Mouse (Mus musculus): ENCODE results near the gene Nsun4. TPM values are rescaled to one million over a fixed set of nuclear protein-coding genes. Genes with fewer than 3 reads are reported as not detected.

Gene Nsun4
- polyA plus RNA-seq, 1 experiment from 2014 or later, result 25.9 TPM

DNA sequence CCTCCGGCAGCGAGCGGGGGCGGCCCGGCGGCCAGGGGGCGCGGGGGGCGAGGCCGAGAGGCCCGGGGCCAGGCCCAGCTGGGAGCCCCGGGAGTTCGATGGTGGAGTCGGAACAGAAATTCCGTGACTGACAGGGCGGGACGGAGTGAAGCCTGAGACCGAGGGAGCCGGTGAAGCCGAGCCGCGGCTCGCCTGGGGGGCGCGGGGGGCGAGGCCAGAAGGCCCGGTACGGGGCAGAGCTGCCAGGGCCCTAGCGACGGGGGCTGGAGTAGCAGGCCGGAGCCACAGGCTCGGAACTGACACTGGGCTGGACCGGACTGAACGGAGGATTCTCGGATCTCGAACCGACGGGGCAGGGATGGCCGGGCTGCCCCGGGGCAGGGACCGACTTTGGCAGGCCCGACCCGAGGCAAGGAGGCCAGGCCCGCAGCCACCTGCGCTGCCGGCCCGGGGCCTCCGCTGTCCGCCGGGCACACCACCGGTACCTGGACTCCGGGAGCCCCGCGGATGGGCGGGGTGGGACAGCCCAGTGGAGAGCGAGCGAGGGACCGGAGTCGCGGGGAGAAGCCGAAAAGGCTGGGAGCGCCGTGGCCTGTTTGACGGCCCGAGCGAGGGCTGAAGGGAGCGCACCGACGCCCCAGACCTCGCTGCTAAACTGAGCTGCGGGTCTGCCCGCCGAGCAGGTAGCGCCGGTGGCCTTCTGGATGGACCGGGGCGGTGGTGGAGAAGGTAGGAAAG, 22.1 kb upstream of the Nsun4 start:
- Histone ChIP-seq H3K27me3 (ENCODE audit: control insufficient read depth, insufficient read depth, low read length) (no peaks in the 10 kb centered on the region), H3K27ac (ENCODE audit: low read depth, low read length) (peak overlapping the region; percentile 98), H3K9ac (ENCODE audit: low read depth, low read length) (peak overlapping the region; percentile 100), H3K4me3 (ENCODE audit: low read depth, low read length) (peak overlapping the region; percentile 97), H3K36me3 (ENCODE audit: control insufficient read depth, insufficient read depth, low read length) (peaks cover 4% of the 10 kb centered on the region), H3K4me2 (peak overlapping the region; percentile 85), H3K9me3 (replicated peaks; ENCODE audit: control insufficient read depth, low read length) (no peaks in the 10 kb centered on the region), H3K4me1 (ENCODE audit: control insufficient read depth, insufficient read depth, low read length) (peaks cover 24% of the 10 kb centered on the region)
- WGBS (ENCODE audit: insufficient replicate concordance), result 0% methylated on average over 66 of the region's 77 CpGs
- peak; percentile 65 for ATAC-seq (replicated peaks; ENCODE audit: insufficient number of reproducible peaks, low FRiP score, low TSS enrichment)

DNA sequence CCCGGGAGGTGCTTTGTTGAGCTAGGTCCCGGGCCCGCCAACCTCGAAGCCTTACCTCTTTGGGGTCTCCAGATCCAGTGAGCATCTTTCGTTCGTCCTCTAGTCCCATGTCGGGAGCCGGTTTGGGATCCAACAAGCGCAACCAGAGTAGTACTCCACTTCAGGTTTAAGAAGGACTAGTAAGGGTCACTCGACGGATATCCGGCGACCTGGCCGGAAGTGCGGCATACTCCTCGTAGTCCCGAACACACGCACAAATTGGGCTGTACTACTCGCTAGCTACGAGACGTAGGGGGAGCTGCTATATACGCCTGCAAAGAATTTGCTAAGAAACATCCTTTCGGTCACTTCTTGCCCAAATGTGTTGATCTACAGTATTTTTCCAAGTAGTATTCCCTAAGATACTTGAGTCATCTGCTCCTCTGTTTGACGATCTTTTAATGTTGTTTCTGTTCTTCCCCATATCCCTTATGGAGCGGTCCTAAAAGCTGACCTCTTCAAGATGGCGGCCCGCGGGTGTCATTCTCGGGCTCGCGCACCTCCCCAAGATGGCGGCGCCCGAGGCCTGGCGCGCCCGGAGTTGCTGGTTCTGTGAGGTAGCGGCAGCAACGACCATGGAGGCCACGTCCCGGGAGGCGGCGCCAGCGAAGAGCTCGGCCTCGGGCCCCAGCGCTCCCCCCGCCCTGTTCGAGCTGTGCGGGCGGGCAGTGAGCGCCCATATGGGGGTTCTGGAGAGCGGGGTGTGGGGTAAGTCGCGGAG, 21.4 kb upstream of the Nsun4 start, which contains the start of the genes Uqcrh and Lrrc41:
Gene Uqcrh (minus strand): TSS at position 211 of the 760 bp plus-strand sequence.
Gene Lrrc41 (plus strand): TSS at position 409 of the 760 bp plus-strand sequence.
- H3K27me3 ChIP-seq (ENCODE audit: control insufficient read depth, insufficient read depth, low read length), result no peaks in the 10 kb centered on the region
- H3K9ac ChIP-seq (ENCODE audit: low read depth, low read length), result peak within 1 kb of the TSS; percentile 100
- H3K4me3 ChIP-seq (ENCODE audit: low read depth, low read length), result peak within 1 kb of the TSS; percentile 97
- peak within 1 kb of the TSS; percentile 98 for H3K27ac ChIP-seq (ENCODE audit: low read depth, low read length)
- H3K4me1 ChIP-seq (ENCODE audit: control insufficient read depth, insufficient read depth, low read length), result peaks cover 24% of the 10 kb centered on the region
- under 1% methylated on average over 54 of the region's 55 CpGs for WGBS (ENCODE audit: insufficient replicate concordance)
- H3K4me2 ChIP-seq, result peak within 1 kb of the TSS; percentile 85
- no peaks in the 10 kb centered on the region for H3K9me3 ChIP-seq (replicated peaks; ENCODE audit: control insufficient read depth, low read length)
- peak; percentile 85 for ATAC-seq (replicated peaks; ENCODE audit: insufficient number of reproducible peaks, low FRiP score, low TSS enrichment)
- peaks cover 1% of the 10 kb centered on the region; the same call in 1 of the 2 replicates for H3K36me3 ChIP-seq (ENCODE audit: control insufficient read depth, insufficient read depth, low read length)

DNA sequence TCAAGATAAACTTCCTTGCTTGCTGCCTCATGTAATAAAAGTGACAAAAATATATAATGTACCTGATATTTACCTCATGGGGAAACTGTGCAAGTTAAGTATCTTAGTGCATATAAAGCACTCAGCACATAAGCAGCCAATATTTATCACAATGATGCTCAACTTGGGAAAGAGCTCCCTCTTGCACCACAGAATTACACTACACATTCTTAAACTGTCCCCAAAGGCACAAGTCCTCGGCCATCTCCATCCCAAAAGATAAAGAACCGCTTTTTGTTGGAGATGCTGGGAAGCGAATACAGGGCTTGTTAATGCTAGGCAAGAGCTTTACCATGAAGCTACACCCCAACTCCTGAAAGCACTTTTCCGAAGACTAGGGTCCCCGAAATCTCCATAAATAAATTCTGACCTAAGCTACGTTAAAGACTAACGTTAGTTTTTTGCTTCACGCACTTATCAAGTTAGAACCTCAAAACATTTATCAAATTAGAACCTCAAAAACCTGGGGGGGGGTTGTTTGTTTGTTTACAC, 20.5 kb upstream of the Nsun4 start:
- Histone ChIP-seq H3K9ac (ENCODE audit: low read depth, low read length) (peak overlapping the region; percentile 100), H3K27ac (ENCODE audit: low read depth, low read length) (peak overlapping the region; percentile 98), H3K36me3 (ENCODE audit: control insufficient read depth, insufficient read depth, low read length) (peaks cover 9% of the 10 kb centered on the region), H3K27me3 (ENCODE audit: control insufficient read depth, insufficient read depth, low read length) (no peaks in the 10 kb centered on the region), H3K4me3 (ENCODE audit: low read depth, low read length) (peak overlapping the region; percentile 97), H3K4me2 (peak overlapping the region; percentile 85), H3K4me1 (ENCODE audit: control insufficient read depth, insufficient read depth, low read length) (peaks cover 24% of the 10 kb centered on the region), H3K9me3 (replicated peaks; ENCODE audit: control insufficient read depth, low read length) (no peaks in the 10 kb centered on the region)
- ATAC-seq (replicated peaks; ENCODE audit: insufficient number of reproducible peaks, low FRiP score, low TSS enrichment), result no peak
- WGBS (ENCODE audit: insufficient replicate concordance), result 2% methylated on average over 8 of the region's 8 CpGs

DNA sequence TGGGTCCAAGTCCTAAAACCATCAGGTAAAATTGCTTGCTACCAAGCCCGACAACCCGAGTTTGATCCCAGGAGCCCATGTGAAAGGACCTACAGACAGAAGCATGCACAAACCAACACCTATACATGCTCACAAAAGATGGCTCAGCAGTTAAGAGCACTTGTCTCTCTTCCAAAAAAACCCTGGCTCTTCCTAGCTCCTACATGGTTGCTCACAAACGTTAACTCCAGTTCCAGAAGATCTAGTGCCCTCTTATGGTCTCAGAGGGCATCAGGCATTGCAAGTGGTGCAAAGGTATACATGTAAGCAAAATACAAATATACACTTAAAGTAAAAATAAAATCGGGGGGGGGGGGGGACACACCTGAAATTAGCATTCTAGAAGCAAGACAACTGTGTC, 19.5 kb upstream of the Nsun4 start:
- Histone ChIP-seq H3K27me3 (ENCODE audit: control insufficient read depth, insufficient read depth, low read length) (no peaks in the 10 kb centered on the region), H3K36me3 (ENCODE audit: control insufficient read depth, insufficient read depth, low read length) (peaks cover 16% of the 10 kb centered on the region), H3K4me1 (ENCODE audit: control insufficient read depth, insufficient read depth, low read length) (peaks cover 24% of the 10 kb centered on the region), H3K9ac (ENCODE audit: low read depth, low read length) (no peak overlapping the region), H3K27ac (ENCODE audit: low read depth, low read length) (no peak overlapping the region), H3K9me3 (replicated peaks; ENCODE audit: control insufficient read depth, low read length) (no peaks in the 10 kb centered on the region), H3K4me3 (ENCODE audit: low read depth, low read length) (peak overlapping the region; percentile 97), H3K4me2 (peak overlapping the region; percentile 85)
- no peak for ATAC-seq (replicated peaks; ENCODE audit: insufficient number of reproducible peaks, low FRiP score, low TSS enrichment)
- WGBS (ENCODE audit: insufficient replicate concordance), result 54% methylated on average over 4 of the region's 4 CpGs

DNA sequence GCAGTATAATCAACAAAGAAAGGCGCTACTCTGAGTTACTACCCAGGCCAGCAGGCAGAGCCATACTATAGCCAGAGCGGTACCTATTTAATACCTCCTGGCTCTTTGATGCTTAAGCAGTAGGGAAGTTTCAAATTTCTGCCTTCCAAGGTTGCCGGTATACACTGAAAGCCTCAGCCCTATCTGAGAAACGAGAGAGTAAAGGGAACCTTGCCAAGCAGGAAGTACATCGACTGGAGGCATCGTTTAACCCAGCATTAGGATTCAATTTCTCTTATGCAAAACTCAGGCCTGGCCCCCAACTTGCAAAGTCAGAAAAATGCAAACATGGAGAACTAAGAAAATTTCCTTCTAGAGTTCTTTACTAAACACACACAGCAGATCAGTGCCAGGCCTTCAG, 16.4 kb upstream of the Nsun4 start:
- peaks cover 11% of the 10 kb centered on the region for H3K4me1 ChIP-seq (ENCODE audit: control insufficient read depth, insufficient read depth, low read length)
- WGBS (ENCODE audit: insufficient replicate concordance), result 80% methylated on average over 6 of the region's 6 CpGs
- no peak overlapping the region for H3K4me3 ChIP-seq (ENCODE audit: low read depth, low read length)
- H3K9me3 ChIP-seq (replicated peaks; ENCODE audit: control insufficient read depth, low read length), result no peaks in the 10 kb centered on the region
- no peaks in the 10 kb centered on the region for H3K27me3 ChIP-seq (ENCODE audit: control insufficient read depth, insufficient read depth, low read length)
- no peak for ATAC-seq (replicated peaks; ENCODE audit: insufficient number of reproducible peaks, low FRiP score, low TSS enrichment)
- H3K9ac ChIP-seq (ENCODE audit: low read depth, low read length), result no peak overlapping the region
- H3K4me2 ChIP-seq, result no peak overlapping the region
- H3K36me3 ChIP-seq (ENCODE audit: control insufficient read depth, insufficient read depth, low read length), result peaks cover 31% of the 10 kb centered on the region
- H3K27ac ChIP-seq (ENCODE audit: low read depth, low read length), result no peak overlapping the region

DNA sequence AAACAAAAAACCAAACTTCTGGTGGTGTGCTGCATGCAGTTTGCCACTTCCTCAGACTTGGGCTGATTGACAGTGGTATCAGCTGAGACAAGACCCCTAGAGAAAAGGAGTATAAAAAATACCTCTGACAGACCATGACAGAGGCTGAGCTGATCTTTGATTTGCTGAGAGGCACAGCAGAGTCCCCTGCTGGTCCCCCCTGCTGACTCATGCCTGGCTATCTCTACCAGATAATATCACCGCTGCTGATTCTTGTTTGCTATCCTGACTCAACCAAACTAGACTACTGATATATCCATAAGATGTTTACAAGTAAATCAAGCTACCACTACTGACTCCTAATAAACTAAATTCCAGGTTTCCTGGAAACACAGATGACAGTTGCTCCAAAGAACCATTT, 10.2 kb upstream of the Nsun4 start:
- no peak for ATAC-seq (replicated peaks; ENCODE audit: insufficient number of reproducible peaks, low FRiP score, low TSS enrichment)
- 8% methylated on average over 1 of the region's 1 CpGs for WGBS (ENCODE audit: insufficient replicate concordance)

DNA sequence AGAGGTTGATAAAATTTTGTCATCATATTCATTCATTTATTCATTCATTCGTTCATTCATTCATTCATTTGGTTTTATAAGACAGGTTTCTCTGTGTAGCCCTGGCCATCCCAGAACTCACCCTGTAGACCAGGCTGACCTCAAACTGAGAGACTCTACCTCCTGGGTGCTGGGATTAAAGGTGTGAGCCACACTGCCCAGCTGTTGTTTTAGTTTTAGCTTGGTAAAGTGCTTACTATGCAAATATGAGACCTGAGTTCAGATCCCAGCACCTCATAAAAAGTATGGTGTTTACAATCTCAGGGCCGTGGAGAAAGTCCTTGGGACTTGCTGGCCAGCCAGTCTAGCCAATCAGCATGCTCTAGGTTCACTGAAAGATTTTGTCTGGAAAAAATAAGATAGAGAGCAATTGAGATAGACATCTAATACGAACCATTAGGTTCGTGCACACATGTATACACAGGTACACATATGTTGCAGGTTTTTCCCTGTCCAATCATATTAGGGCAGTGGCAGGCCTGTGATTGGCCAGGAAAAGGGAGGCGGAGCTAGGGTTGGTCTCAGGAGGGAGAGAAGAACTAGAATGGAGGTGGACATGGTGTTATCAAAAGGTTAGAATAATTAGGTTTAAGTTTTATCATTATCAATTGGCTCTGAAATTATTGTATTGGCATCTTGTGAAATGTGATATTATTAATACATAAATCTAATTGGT, 5.5 kb upstream of the Nsun4 start:
- Histone ChIP-seq H3K4me3 (ENCODE audit: low read depth, low read length) (no peak overlapping the region), H3K27me3 (ENCODE audit: control insufficient read depth, insufficient read depth, low read length) (no peaks in the 10 kb centered on the region), H3K36me3 (ENCODE audit: control insufficient read depth, insufficient read depth, low read length) (no peaks in the 10 kb centered on the region), H3K9me3 (replicated peaks; ENCODE audit: control insufficient read depth, low read length) (no peaks in the 10 kb centered on the region), H3K4me1 (ENCODE audit: control insufficient read depth, insufficient read depth, low read length) (0 out of 2 replicates have a peak, but pooled peaks cover 3% of the 10 kb centered on the region), H3K27ac (ENCODE audit: low read depth, low read length) (no peak overlapping the region), H3K4me2 (no peak overlapping the region), H3K9ac (ENCODE audit: low read depth, low read length) (no peak overlapping the region)
- no peak for ATAC-seq (replicated peaks; ENCODE audit: insufficient number of reproducible peaks, low FRiP score, low TSS enrichment)
- 68% methylated on average over 5 of the region's 5 CpGs for WGBS (ENCODE audit: insufficient replicate concordance)

More for the DNA sequence above, 10.2 kb upstream of the Nsun4 start:
- Histone ChIP-seq H3K27ac (ENCODE audit: low read depth, low read length) (no peak overlapping the region), H3K9me3 (replicated peaks; ENCODE audit: control insufficient read depth, low read length) (no peaks in the 10 kb centered on the region), H3K27me3 (ENCODE audit: control insufficient read depth, insufficient read depth, low read length) (no peaks in the 10 kb centered on the region), H3K36me3 (ENCODE audit: control insufficient read depth, insufficient read depth, low read length) (peaks cover 20% of the 10 kb centered on the region), H3K4me3 (ENCODE audit: low read depth, low read length) (no peak overlapping the region), H3K4me2 (no peak overlapping the region), H3K4me1 (ENCODE audit: control insufficient read depth, insufficient read depth, low read length) (0 out of 2 replicates have a peak, but pooled peaks cover 3% of the 10 kb centered on the region), H3K9ac (ENCODE audit: low read depth, low read length) (no peak overlapping the region)

DNA sequence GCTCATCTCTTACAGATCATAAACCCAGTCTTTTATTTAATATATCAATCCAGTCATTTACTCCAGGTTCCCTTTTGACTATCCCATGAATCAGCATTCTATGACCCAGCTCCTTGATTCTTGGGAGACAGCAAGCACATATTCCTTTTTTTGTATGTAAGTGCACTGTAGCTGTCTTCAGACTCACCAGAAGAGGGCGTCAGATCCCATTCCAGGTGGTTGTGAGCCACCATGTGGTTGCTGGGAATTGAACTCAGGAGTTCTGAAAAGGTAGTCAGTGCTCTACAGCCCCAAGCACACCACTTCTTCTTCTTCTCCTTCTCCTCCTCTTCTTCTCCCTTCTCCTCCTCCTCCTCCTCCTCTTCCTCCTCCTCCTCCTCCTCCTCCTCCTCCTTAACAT, 3.9 kb upstream of the Nsun4 start:
- WGBS (ENCODE audit: insufficient replicate concordance), result 0% methylated on average over 1 of the region's 1 CpGs
- ATAC-seq (replicated peaks; ENCODE audit: insufficient number of reproducible peaks, low FRiP score, low TSS enrichment), result no peak
- no peaks in the 10 kb centered on the region for H3K27me3 ChIP-seq (ENCODE audit: control insufficient read depth, insufficient read depth, low read length)

More for the DNA sequence above, 3.9 kb upstream of the Nsun4 start:
- H3K27ac ChIP-seq (ENCODE audit: low read depth, low read length), result no peak overlapping the region
- no peak overlapping the region for H3K4me2 ChIP-seq
- H3K9ac ChIP-seq (ENCODE audit: low read depth, low read length), result no peak overlapping the region
- H3K36me3 ChIP-seq (ENCODE audit: control insufficient read depth, insufficient read depth, low read length), result no peaks in the 10 kb centered on the region
- H3K4me3 ChIP-seq (ENCODE audit: low read depth, low read length), result no peak overlapping the region
- H3K9me3 ChIP-seq (replicated peaks; ENCODE audit: control insufficient read depth, low read length), result no peaks in the 10 kb centered on the region
- H3K4me1 ChIP-seq (ENCODE audit: control insufficient read depth, insufficient read depth, low read length), result peaks cover 1% of the 10 kb centered on the region; the same call in 1 of the 2 replicates
